Mouse (Mus musculus) cerebellum, adult 8-10 months (tissue): ENCODE measurements around the gene Cep78.
A peak's percentile ranks its signal among the peaks of the same experiment; 100 is the strongest.

Experiments
- DNase-seq: peaks from one replicate; pipeline ENCODE4 v3.0.0; 2022

Gene Cep78

GRCm38 (mm10) chr19:15984449-15985171 is at the start of gene Cep78:
TSS of gene Cep78 (minus strand) at chr19:15984989.
- DNase-seq: peak; percentile 92

GRCm38 (mm10) chr19:16031276-16031675 is 46.5 kb upstream of the Cep78 start:
- DNase-seq: no peak

GRCm38 (mm10) chr19:16029253-16029771 is 44.5 kb upstream of the Cep78 start:
- peak; percentile 46 for DNase-seq

GRCm38 (mm10) chr19:16028746-16029252 is 44.0 kb upstream of the Cep78 start:
- no peak for DNase-seq

- DNase-seq: no peak
Observed at GRCm38 (mm10) chr19:16027876-16028670, 43.3 kb upstream of the Cep78 start.

- DNase-seq: no peak
Observed at GRCm38 (mm10) chr19:16026276-16026675, 41.5 kb upstream of the Cep78 start.

GRCm38 (mm10) chr19:16022178-16022577 is 37.4 kb upstream of the Cep78 start:
- no peak for DNase-seq

GRCm38 (mm10) chr19:16016171-16016570 is 31.4 kb upstream of the Cep78 start:
- DNase-seq: no peak

- no peak for DNase-seq
Observed at GRCm38 (mm10) chr19:16015191-16015968, 30.6 kb upstream of the Cep78 start.

- no peak for DNase-seq
Observed at GRCm38 (mm10) chr19:16009746-16010337, 25.1 kb upstream of the Cep78 start.

- no peak for DNase-seq
Observed at GRCm38 (mm10) chr19:16009111-16009510, 24.3 kb upstream of the Cep78 start.

GRCm38 (mm10) chr19:16007131-16007530 is 22.3 kb upstream of the Cep78 start:
- no peak for DNase-seq

GRCm38 (mm10) chr19:15998157-15998556 is 13.4 kb upstream of the Cep78 start:
- peak; percentile 60 for DNase-seq

GRCm38 (mm10) chr19:15996901-15997564 is 12.2 kb upstream of the Cep78 start:
- peak; percentile 77 for DNase-seq

- DNase-seq: no peak
Observed at GRCm38 (mm10) chr19:15990102-15990501, 5.3 kb upstream of the Cep78 start.

GRCm38 (mm10) chr19:15985172-15985713 is 454 bp upstream of the Cep78 start:
- no peak for DNase-seq

- no peak for DNase-seq
Observed at GRCm38 (mm10) chr19:15983739-15984344, 947 bp downstream of the Cep78 start.

- DNase-seq: no peak
Observed at GRCm38 (mm10) chr19:15982926-15983738, 1.7 kb downstream of the Cep78 start.

- DNase-seq: peak; percentile 57
Observed at GRCm38 (mm10) chr19:15981861-15982260, 2.9 kb downstream of the Cep78 start.

GRCm38 (mm10) chr19:15973365-15973764 is 11.4 kb downstream of the Cep78 start:
- no peak for DNase-seq
